Mouse (Mus musculus): ENCODE measurements around the gene Fbxw2. TPM values are rescaled to one million over a fixed set of nuclear protein-coding genes. Genes with fewer than 3 reads are reported as not detected.
"Not testable (repeated sequence)": the region's sequence is repeated elsewhere in the genome, so short reads cannot be mapped to it uniquely, and the experiment has no call there.

The Fbxw2 gene
- polyA plus RNA-seq, 1 experiment = 76.5 TPM

GRCm38 (mm10) chr2:34815893-34816292 is 10.2 kb downstream of the Fbxw2 start:
- peak in 1 of 2 experiments; percentile 23 for DNase-seq (ENCODE audit: extremely low spot score in 1 of 2, low spot score in 1 of 2)

GRCm38 (mm10) chr2:34812706-34813105 is 13.4 kb downstream of the Fbxw2 start:
- DNase-seq (ENCODE audit: extremely low spot score in 1 of 2, low spot score in 1 of 2) = no peak

GRCm38 (mm10) chr2:34810775-34811174 is 15.3 kb downstream of the Fbxw2 start:
- no peak for DNase-seq (ENCODE audit: extremely low spot score in 1 of 2, low spot score in 1 of 2)

- no peak for DNase-seq (ENCODE audit: extremely low spot score in 1 of 2, low spot score in 1 of 2)
Observed at GRCm38 (mm10) chr2:34809568-34809967, 16.5 kb downstream of the Fbxw2 start.

GRCm38 (mm10) chr2:34808057-34808456 is 18.1 kb downstream of the Fbxw2 start:
- no peak for DNase-seq (ENCODE audit: extremely low spot score in 1 of 2, low spot score in 1 of 2)

GRCm38 (mm10) chr2:34805364-34805950 is 20.7 kb downstream of the Fbxw2 start:
- DNase-seq (ENCODE audit: extremely low spot score in 1 of 2, low spot score in 1 of 2) = no peak

GRCm38 (mm10) chr2:34804815-34805214 is 21.3 kb downstream of the Fbxw2 start:
- DNase-seq (ENCODE audit: extremely low spot score in 1 of 2, low spot score in 1 of 2) = no peak

- no peak for DNase-seq (ENCODE audit: extremely low spot score in 1 of 2, low spot score in 1 of 2)
Observed at GRCm38 (mm10) chr2:34804172-34804571, 21.9 kb downstream of the Fbxw2 start.

GRCm38 (mm10) chr2:34803746-34804145 is 22.4 kb downstream of the Fbxw2 start:
- no peak for DNase-seq (ENCODE audit: extremely low spot score in 1 of 2, low spot score in 1 of 2)

- DNase-seq (ENCODE audit: extremely low spot score in 1 of 2, low spot score in 1 of 2) = peak in 1 of 2 experiments; percentile 28
Observed at GRCm38 (mm10) chr2:34802565-34803245, 23.4 kb downstream of the Fbxw2 start.

- DNase-seq (ENCODE audit: extremely low spot score in 1 of 2, low spot score in 1 of 2) = peak; percentile 98
Observed at GRCm38 (mm10) chr2:34801516-34802482, 24.3 kb downstream of the Fbxw2 start.

GRCm38 (mm10) chr2:34800371-34800770 is 25.7 kb downstream of the Fbxw2 start:
- DNase-seq (ENCODE audit: extremely low spot score in 1 of 2, low spot score in 1 of 2) = no peak

GRCm38 (mm10) chr2:34799357-34800256 is 26.5 kb downstream of the Fbxw2 start, which contains the start of gene Rabepk:
Gene Rabepk (minus strand): TSS chr2:34799912.
- DNase-seq (ENCODE audit: extremely low spot score in 1 of 2, low spot score in 1 of 2) = peak; percentile 60 to 77

- DNase-seq (ENCODE audit: extremely low spot score in 1 of 2, low spot score in 1 of 2) = no peak
Observed at GRCm38 (mm10) chr2:34795426-34795825, 30.7 kb downstream of the Fbxw2 start.

- DNase-seq (ENCODE audit: extremely low spot score in 1 of 2, low spot score in 1 of 2) = no peak
Observed at GRCm38 (mm10) chr2:34794511-34794910, 31.6 kb downstream of the Fbxw2 start.

- DNase-seq (ENCODE audit: extremely low spot score in 1 of 2, low spot score in 1 of 2) = not testable (repeated sequence)
Observed at GRCm38 (mm10) chr2:34792543-34792942, 33.6 kb downstream of the Fbxw2 start.

- no peak for DNase-seq (ENCODE audit: extremely low spot score in 1 of 2, low spot score in 1 of 2)
Observed at GRCm38 (mm10) chr2:34790282-34790681, 35.8 kb downstream of the Fbxw2 start.

- peak in 1 of 2 experiments; percentile 51 for DNase-seq (ENCODE audit: extremely low spot score in 1 of 2, low spot score in 1 of 2)
Observed at GRCm38 (mm10) chr2:34784085-34784484, 42.0 kb downstream of the Fbxw2 start.

GRCm38 (mm10) chr2:34783064-34784020 is 42.8 kb downstream of the Fbxw2 start:
- no peak for DNase-seq (ENCODE audit: extremely low spot score in 1 of 2, low spot score in 1 of 2)
